Mouse (Mus musculus) cortical plate, adult 2 months (tissue): Measurements from ENCODE around the gene Smim4.

Experiments
- CTCF ChIP-seq: fragments of 200-500 bp; IDR thresholded peaks from 2 replicates; pipeline ENCODE4 v1.5.1; 2011; ENCODE audit warnings: mild to moderate bottlenecking, control low read depth, low read length; ENCODE audit not compliant: insufficient read depth; ENCODE audit errors: extremely low read depth
- POLR2A ChIP-seq: fragments of 200-500 bp; IDR thresholded peaks from 2 replicates; pipeline ENCODE4 v1.6.1; 2011; ENCODE audit warnings: mild to moderate bottlenecking, low read length, control low read depth; ENCODE audit not compliant: insufficient read depth; ENCODE audit errors: extremely low read depth

GRCm38 (mm10) chr14:31115522-31115921 lies 13.2 kb downstream of the Smim4 start:
- TF ChIP-seq POLR2A (no peak), CTCF (no peak)
